Mouse (Mus musculus): ENCODE data around the gene Olfr1461. TPM values are rescaled to one million over a fixed set of nuclear protein-coding genes. Genes with fewer than 3 reads are reported as not detected.

Gene Olfr1461
- not detected for total RNA-seq (2021)
- long read RNA-seq, experiment 1 = 0 reads
- long read RNA-seq, experiment 2 = 0 reads

DNA sequence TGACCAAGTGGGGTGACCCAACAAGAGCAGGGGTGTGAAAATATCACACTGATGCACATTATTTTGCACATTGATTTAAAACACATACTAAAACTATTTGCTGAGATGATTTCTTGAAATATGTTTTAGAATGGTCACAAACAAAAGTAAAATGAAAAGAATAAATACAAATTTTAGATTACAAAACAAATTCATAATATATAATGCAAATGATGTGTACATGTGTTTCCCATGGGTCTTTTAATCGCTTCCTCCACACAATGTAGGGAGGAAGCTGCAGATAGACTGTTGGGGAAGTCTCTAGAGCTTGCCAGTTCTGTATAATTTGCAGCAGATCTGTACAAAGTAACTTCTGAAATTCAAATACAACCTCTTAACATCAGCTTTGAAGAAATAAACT is at the start of gene Olfr1461:
TSS of gene Olfr1461 (plus strand) at position 301 of the 400 bp plus-strand sequence.
- intact Hi-C loops (cut with DNase I) = no loop called here
- no peak for TF ChIP-seq CTCF (IDR thresholded peaks at IDR 0.05)
- no peak for DNase-seq
- Histone ChIP-seq H3K4me3 (no peak within 1 kb of the TSS), H3K27ac (no peak within 1 kb of the TSS)

DNA sequence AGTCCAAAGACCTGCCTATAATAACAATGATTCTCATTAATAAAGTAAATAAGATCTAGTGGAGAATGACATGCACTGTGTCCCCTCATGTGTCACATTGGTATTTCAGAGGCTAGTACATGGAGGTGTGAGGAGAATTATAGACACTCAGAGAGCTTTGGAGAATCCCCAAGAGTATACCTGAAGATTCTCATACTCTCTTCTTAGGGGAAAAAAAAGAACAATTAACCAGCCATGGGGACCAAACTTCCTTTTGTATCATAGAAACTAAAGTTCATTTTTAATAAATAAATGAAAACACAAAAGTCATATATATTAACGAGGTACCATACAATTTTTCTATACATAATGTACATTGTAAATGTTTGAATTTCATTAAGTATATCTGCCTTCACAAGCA is 13.4 kb upstream of the Olfr1461 start, which contains the start of gene Olfr1459:
TSS of gene Olfr1459 (minus strand) at position 101 of the 400 bp plus-strand sequence.
- Histone ChIP-seq H3K4me3 (no peak within 1 kb of the TSS), H3K27ac (no peak within 1 kb of the TSS)
- intact Hi-C loops (cut with DNase I) = no loop called here
- DNase-seq = no peak
- TF ChIP-seq CTCF (IDR thresholded peaks at IDR 0.05) = no peak

DNA sequence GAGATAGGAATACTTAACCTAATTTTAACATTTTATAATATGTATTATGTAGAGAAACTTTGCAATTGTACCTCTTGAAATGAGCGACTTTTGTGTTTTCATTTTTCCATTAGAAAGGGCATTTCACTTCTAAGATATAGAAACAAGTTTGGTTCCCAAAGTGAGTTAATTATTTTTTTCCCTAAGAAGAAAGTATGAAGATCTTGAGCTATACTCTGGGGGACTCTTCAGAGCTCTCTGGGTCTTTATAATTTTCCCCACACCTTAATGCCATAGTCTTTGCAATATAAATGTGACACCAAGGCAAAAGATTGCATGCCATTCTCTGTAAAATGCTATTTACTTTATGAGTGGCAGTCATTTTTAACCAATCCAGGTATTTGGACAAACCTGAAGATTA is 22.6 kb downstream of the Olfr1461 start, which contains the start of gene Olfr1462:
TSS of gene Olfr1462 (plus strand) at position 301 of the 400 bp plus-strand sequence.
- no peak for TF ChIP-seq CTCF (IDR thresholded peaks at IDR 0.05)
- no peak for DNase-seq
- Histone ChIP-seq H3K27ac (no peak within 1 kb of the TSS), H3K4me3 (no peak within 1 kb of the TSS)
- intact Hi-C loops (cut with DNase I) = no loop called here

Other genes with a start within 250 kb of the Olfr1461 start
- not detected for gene Olfr1448, start 238.6 kb upstream of the Olfr1461 start, total RNA-seq (2021)
- gene Olfr1449, start 232.2 kb upstream of the Olfr1461 start, total RNA-seq (2021) = not detected
- not detected for gene Olfr1450, start 212.7 kb upstream of the Olfr1461 start, total RNA-seq (2021)
- not detected for gene Olfr1451, start 168.0 kb upstream of the Olfr1461 start, total RNA-seq (2021)
- not detected for gene Olfr1453, start 134.7 kb upstream of the Olfr1461 start, total RNA-seq (2021)
- not detected for gene Olfr1454, start 102.4 kb upstream of the Olfr1461 start, total RNA-seq (2021)
- gene Olfr1457, start 65.1 kb upstream of the Olfr1461 start, total RNA-seq (2021) = not detected
- not detected for gene Olfr1458, start 56.2 kb upstream of the Olfr1461 start, total RNA-seq (2021)
- gene Olfr1459, start 13.5 kb upstream of the Olfr1461 start, total RNA-seq (2021) = not detected
- not detected for gene Olfr1462, start 22.7 kb downstream of the Olfr1461 start, total RNA-seq (2021)
- gene Olfr1463, start 68.3 kb downstream of the Olfr1461 start, total RNA-seq (2021) = not detected
- gene Olfr1465, start 152.5 kb downstream of the Olfr1461 start, total RNA-seq (2021) = not detected
- not detected for gene Olfr1466, start 175.9 kb downstream of the Olfr1461 start, total RNA-seq (2021)
- not detected for gene Olfr1467, start 199.2 kb downstream of the Olfr1461 start, total RNA-seq (2021)
- not detected for gene Olfr1469, start 244.8 kb downstream of the Olfr1461 start, total RNA-seq (2021)